Comparison of ENCODE assay signal across 31 mouse cellular contexts in the genomic region with DNA sequence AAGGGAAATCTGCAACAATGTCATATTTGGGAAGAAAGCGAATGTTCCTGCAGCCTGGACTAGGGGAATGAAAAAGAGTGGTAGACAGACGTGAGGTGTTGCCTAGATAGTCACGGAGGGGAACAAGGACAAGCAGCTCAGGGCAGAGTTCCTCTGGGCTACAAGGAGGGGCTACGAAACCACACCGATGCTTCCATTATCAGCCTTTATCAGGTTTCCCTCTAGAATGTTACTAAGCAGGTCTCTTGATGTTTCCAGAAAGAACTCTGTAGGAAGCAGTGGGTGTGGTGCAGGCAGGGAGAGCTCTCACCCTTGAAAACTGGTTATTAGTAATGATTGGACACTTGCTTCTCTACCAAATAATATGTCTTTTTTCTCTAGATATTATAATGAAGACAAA. TPM values are rescaled to one million over a fixed set of nuclear protein-coding genes. Genes with fewer than 3 reads are reported as not detected.
A peak's percentile ranks its signal among the peaks of the same experiment; 100 is the strongest.
DNase-seq lines count a peak whose midpoint lies in the region; ATAC-seq and TF ChIP-seq lines count a peak whose summit lies in the region.
"Had no signal": no experiment of that assay in that cellular context is flagged by ENCODE, and none has a peak within 500 bp of the region (broad histone marks: within the 10 kb centered on the region; RNA-seq: fewer than 3 reads in every experiment).

No protein-coding gene starts in this region.

- H3K27me3 ChIP-seq in megakaryocyte, embryonic 14.5 days (replicated peaks), result no peaks in the 10 kb centered on the region
- H3K27me3 ChIP-seq in limb, embryonic 10.5 days (ENCODE audit: low read depth, poor library complexity, severe bottlenecking), result no peaks in the 10 kb centered on the region
- no peaks in the 10 kb centered on the region for H3K27me3 ChIP-seq in forebrain, embryonic 15.5 days
- H3K27me3 ChIP-seq: CH12.LX; embryonic facial prominence, embryonic 13.5 days; embryonic facial prominence, embryonic 15.5 days; forebrain, embryonic 12.5 days; Patski had no signal

- H3K9ac ChIP-seq in forebrain, embryonic 15.5 days (replicated peaks), result no peak overlapping the region
- H3K9ac ChIP-seq: embryonic facial prominence, embryonic 13.5 days; embryonic facial prominence, embryonic 15.5 days; forebrain, embryonic 12.5 days; forebrain, postnatal 0 days had no signal

- no peak for DNase-seq in gastrocnemius, adult 2 months
- no peak for DNase-seq in gastrocnemius, postnatal 10 days
- DNase-seq in limb, embryonic 10.5 days (ENCODE audit: low spot score), result no peak
- DNase-seq: adrenal gland, adult 8-10 months; adrenal gland, postnatal 14 days; adrenal gland, postnatal 36 days; B cell, adult 2 months; cerebellum, adult 11-12 months; cerebellum, adult 2 months; cerebellum, adult 9-10 months; cerebellum, postnatal 10 days; cerebellum, postnatal 25 days; embryo, embryonic 11 days; forebrain, postnatal 0 days had no signal

- no peaks in the 10 kb centered on the region for H3K9me3 ChIP-seq in megakaryocyte, embryonic 14.5 days
- no peaks in the 10 kb centered on the region for H3K9me3 ChIP-seq in limb, embryonic 10.5 days (replicated peaks)
- no peaks in the 10 kb centered on the region for H3K9me3 ChIP-seq in forebrain, embryonic 15.5 days
- H3K9me3 ChIP-seq: embryonic facial prominence, embryonic 13.5 days; embryonic facial prominence, embryonic 15.5 days; forebrain, embryonic 10.5 days; forebrain, embryonic 12.5 days; G1E had no signal

- intact Hi-C loops in gastrocnemius, adult 2 months (cut with DNase I), result no loop called here

- no peak overlapping the region for H3K4me2 ChIP-seq in forebrain, embryonic 15.5 days (replicated peaks)
- H3K4me2 ChIP-seq: embryonic facial prominence, embryonic 13.5 days; embryonic facial prominence, embryonic 15.5 days; forebrain, embryonic 12.5 days had no signal

- no peaks in the 10 kb centered on the region for H3K36me3 ChIP-seq in megakaryocyte, embryonic 14.5 days (replicated peaks; ENCODE audit: low read length)
- H3K36me3 ChIP-seq in limb, embryonic 10.5 days, result no peaks in the 10 kb centered on the region
- H3K36me3 ChIP-seq in forebrain, embryonic 15.5 days, result no peaks in the 10 kb centered on the region
- H3K36me3 ChIP-seq: embryonic facial prominence, embryonic 13.5 days; embryonic facial prominence, embryonic 15.5 days; forebrain, embryonic 10.5 days; forebrain, embryonic 12.5 days; G1E had no signal

- ATAC-seq in megakaryocyte, adult 5-6 weeks (ENCODE audit: poor library complexity, severe bottlenecking), result no peak
- ATAC-seq in common myeloid progenitor, adult 5-6 weeks (replicated peaks; ENCODE audit: low read depth, poor library complexity, severe bottlenecking), result peak; percentile 63
- no peak for ATAC-seq in forebrain, embryonic 15.5 days (replicated peaks)
- ATAC-seq: activated CD4-positive, CD25-positive, alpha-beta regulatory T cell, adult 4 months; CD4-positive, CD25-positive, alpha-beta regulatory T cell, adult 4 months; forebrain, embryonic 14.5 days; forebrain, postnatal 0 days; Patski had no signal

- H3K27ac ChIP-seq in gastrocnemius, adult 2 months, result peak overlapping the region; percentile 80
- no peak overlapping the region for H3K27ac ChIP-seq in limb, embryonic 10.5 days
- no peak overlapping the region for H3K27ac ChIP-seq in forebrain, embryonic 15.5 days (replicated peaks)
- H3K27ac ChIP-seq: embryonic facial prominence, embryonic 13.5 days; embryonic facial prominence, embryonic 15.5 days; forebrain, embryonic 10.5 days; forebrain, embryonic 12.5 days had no signal

- peaks cover 15% of the 10 kb centered on the region for H3K4me1 ChIP-seq in megakaryocyte, embryonic 14.5 days
- H3K4me1 ChIP-seq in limb, embryonic 10.5 days, result peaks cover 16% of the 10 kb centered on the region; the same call in 1 of the 2 replicates
- no peaks in the 10 kb centered on the region for H3K4me1 ChIP-seq in forebrain, embryonic 15.5 days
- H3K4me1 ChIP-seq: embryonic facial prominence, embryonic 15.5 days; forebrain, embryonic 10.5 days; forebrain, embryonic 12.5 days had no signal

- 77% methylated on average over 5 of the region's 5 CpGs for WGBS in limb, embryonic 10.5 days
- WGBS in forebrain, embryonic 15.5 days, result 84% methylated on average over 5 of the region's 5 CpGs

- no peak overlapping the region for H3K4me3 ChIP-seq in gastrocnemius, adult 2 months
- peak overlapping the region; percentile 42 for H3K4me3 ChIP-seq in megakaryocyte, embryonic 14.5 days (replicated peaks)
- no peak overlapping the region for H3K4me3 ChIP-seq in limb, embryonic 10.5 days
- no peak overlapping the region for H3K4me3 ChIP-seq in forebrain, embryonic 15.5 days
- H3K4me3 ChIP-seq: embryonic facial prominence, embryonic 13.5 days; embryonic facial prominence, embryonic 15.5 days; erythroblast, embryonic 14.5 days; forebrain, embryonic 10.5 days; forebrain, embryonic 12.5 days had no signal

- TF ChIP-seq CTCF in gastrocnemius, adult 2 months (IDR thresholded peaks at IDR 0.05), result no peak

RNA-seq across cellular contexts. Expression of a gene that starts 11.7 kb away (rescaled TPM):
- total RNA-seq in gastrocnemius, adult 2 months (2021), result 10 to 100 TPM; 28.7 to 35.9 TPM
- 10 to 100 TPM; 18.2 to 19.0 TPM for total RNA-seq in gastrocnemius, postnatal 10 days (2021)
- polyA plus RNA-seq in megakaryocyte, embryonic 14.5 days (2012; ENCODE audit: insufficient read depth, low replicate concordance), result 0.35 TPM in 1 of 2 replicates, not detected in the other
- total RNA-seq in megakaryocyte, adult 5-6 weeks (2015), result 37.8 and 39.6 TPM in 2 replicates
- 39.2 and 45.6 TPM in 2 replicates for total RNA-seq in megakaryocyte, adult 5-6 weeks (2017)
- total RNA-seq in common myeloid progenitor, adult 5-6 weeks (2017), result 25.4 and 26.4 TPM in 2 replicates
- 7.6 and 9.9 TPM in 2 replicates for polyA plus RNA-seq in limb, embryonic 10.5 days (2016; fragmentation: Nextera tagmentation; extraction: Ambion mirVana)
- 10.9 and 12.5 TPM in 2 replicates for polyA plus RNA-seq in forebrain, embryonic 15.5 days (2015; fragmentation: Nextera tagmentation; extraction: Ambion mirVana)

RNA-seq across cellular contexts. Expression of a gene that starts 55.8 kb away (rescaled TPM):
- not detected for total RNA-seq in gastrocnemius, adult 2 months (2021)
- total RNA-seq in gastrocnemius, postnatal 10 days (2021), result not detected
- polyA plus RNA-seq in megakaryocyte, embryonic 14.5 days (2012; ENCODE audit: insufficient read depth, low replicate concordance), result not detected in 2 replicates
- not detected in 2 replicates for total RNA-seq in megakaryocyte, adult 5-6 weeks (2015)
- total RNA-seq in megakaryocyte, adult 5-6 weeks (2017), result not detected in 2 replicates
- total RNA-seq in common myeloid progenitor, adult 5-6 weeks (2017), result not detected in 2 replicates
- polyA plus RNA-seq in limb, embryonic 10.5 days (2016; fragmentation: Nextera tagmentation; extraction: Ambion mirVana), result not detected in 2 replicates
- not detected in 2 replicates for polyA plus RNA-seq in forebrain, embryonic 15.5 days (2015; fragmentation: Nextera tagmentation; extraction: Ambion mirVana)
- total RNA-seq: adrenal gland, adult 18-20 months; adrenal gland, adult 8-10 months; adrenal gland, postnatal 14 days; adrenal gland, postnatal 36 days; CH12.LX; forebrain, postnatal 0 days; G1E had no signal
- polyA plus RNA-seq: activated CD4-positive, CD25-positive, alpha-beta regulatory T cell, adult 4 months; CD4-positive, CD25-positive, alpha-beta regulatory T cell, adult 4 months; cerebellum, adult 2 months; embryonic facial prominence, embryonic 11.5 days; embryonic facial prominence, embryonic 13.5 days; embryonic facial prominence, embryonic 15.5 days; erythroblast, embryonic 14.5 days; forebrain, embryonic 10.5 days; forebrain, embryonic 12.5 days; forebrain, embryonic 14.5 days; forebrain, postnatal 0 days; G1E; Patski had no signal
